Mouse (Mus musculus) ES-Bruce4 (cell line): ENCODE measurements around the gene Aff4. TPM values are rescaled to one million over a fixed set of nuclear protein-coding genes. Genes with fewer than 3 reads are reported as not detected.
A peak's percentile ranks its signal among the peaks of the same experiment; 100 is the strongest.

Source experiments
- H3K27ac ChIP-seq: 2 replicates; pipeline ENCODE4 v1.5.1; 2012; ENCODE audit warnings: low read length, inconsistent platforms; ENCODE audit not compliant: insufficient read depth
- H3K27me3 ChIP-seq: 2 replicates; pipeline ENCODE4 v1.6.1; 2012; ENCODE audit warnings: mild to moderate bottlenecking, low read length, inconsistent platforms; ENCODE audit not compliant: control insufficient read depth, poor library complexity, insufficient read depth, severe bottlenecking
- H3K36me3 ChIP-seq: 2 replicates; pipeline ENCODE4 v1.6.1; 2012; ENCODE audit warnings: inconsistent platforms, mild to moderate bottlenecking, low read length, moderate library complexity; ENCODE audit not compliant: control insufficient read depth, poor library complexity, insufficient read depth, severe bottlenecking
- H3K4me1 ChIP-seq: one replicate; pipeline ENCODE4 v1.8.1; 2011; ENCODE audit warnings: low read length; ENCODE audit not compliant: control insufficient read depth, insufficient read depth
- H3K4me3 ChIP-seq: 2 replicates; pipeline ENCODE4 v1.5.1; 2011; ENCODE audit warnings: low read depth, mild to moderate bottlenecking, low read length
- H3K9ac ChIP-seq: 2 replicates; pipeline ENCODE4 v1.6.1; 2012; ENCODE audit warnings: low read depth, mild to moderate bottlenecking, inconsistent platforms; ENCODE audit not compliant: poor library complexity, severe bottlenecking
- H3K9me3 ChIP-seq: replicated peaks from 2 replicates; pipeline ENCODE4 v1.6.1; 2012; ENCODE audit warnings: mild to moderate bottlenecking, low read length, inconsistent platforms; ENCODE audit not compliant: control insufficient read depth, poor library complexity, insufficient read depth, severe bottlenecking
- CTCF ChIP-seq: IDR thresholded peaks from one replicate; pipeline ENCODE4 v1.8.1; 2011; ENCODE audit warnings: low read depth, low read length
- EP300 ChIP-seq: IDR thresholded peaks from 2 replicates; pipeline ENCODE4 v1.6.1; 2011; ENCODE audit warnings: low read depth, low read length; ENCODE audit not compliant: insufficient read depth
- POLR2A ChIP-seq: IDR thresholded peaks from one replicate; pipeline ENCODE4 v1.8.1; 2011; ENCODE audit warnings: low read length; ENCODE audit not compliant: insufficient read depth
- polyA plus RNA-seq: library from polyadenylated mRNA; stranded (reverse); fragments of >200 nt; gene quantifications from 2 replicates; pipeline ENCODE4 v1.2.4, GENCODE M21; 2011; ENCODE audit warnings: low read depth; ENCODE audit not compliant: missing spikeins, insufficient read depth, insufficient read length

Aff4 gene
- polyA plus RNA-seq, 1 experiment, result 314 TPM

- H3K4me3 ChIP-seq, result no peak overlapping the region
Measured at GRCm38 (mm10) chr11:53433057-53433456, 82.4 kb downstream of the Aff4 start.

DNA sequence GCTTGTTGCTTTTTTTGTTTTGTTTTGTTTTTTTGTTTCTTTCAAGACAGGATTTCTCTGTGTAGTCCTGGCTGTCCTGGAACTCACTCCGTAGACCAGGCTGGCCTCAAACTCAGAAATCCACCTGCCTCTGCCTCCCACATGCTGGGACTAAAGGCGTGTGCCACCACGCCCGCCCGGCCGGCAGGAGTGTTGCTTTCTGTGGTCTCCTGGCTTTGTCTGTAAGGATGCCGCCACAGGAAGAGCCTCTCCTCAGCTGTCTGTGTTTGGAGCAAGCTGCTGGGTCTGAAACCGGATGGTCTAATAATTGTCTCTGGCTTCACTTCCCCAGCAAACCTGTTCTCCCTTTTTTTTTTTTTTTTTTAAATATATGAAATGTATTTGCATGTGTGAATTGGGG is 84.9 kb downstream of the Aff4 start:
- Histone ChIP-seq H3K9me3 (no peaks in the 10 kb centered on the region), H3K4me3 (no peak overlapping the region)
- TF ChIP-seq CTCF (no peak), POLR2A (no peak), EP300 (no peak)

More at GRCm38 (mm10) chr11:53433057-53433456, 82.4 kb downstream of the Aff4 start:
- TF ChIP-seq EP300, result no peak
- no peak for TF ChIP-seq POLR2A
- TF ChIP-seq CTCF, result no peak
- H3K27me3 ChIP-seq, result no peaks in the 10 kb centered on the region
- H3K36me3 ChIP-seq, result peaks cover 9% of the 10 kb centered on the region
- peaks cover 2% of the 10 kb centered on the region for H3K4me1 ChIP-seq
- no peak overlapping the region for H3K9ac ChIP-seq
- H3K9me3 ChIP-seq, result no peaks in the 10 kb centered on the region
- H3K27ac ChIP-seq, result no peak overlapping the region

GRCm38 (mm10) chr11:53436338-53436737 is 85.7 kb downstream of the Aff4 start:
- H3K9ac ChIP-seq, result no peak overlapping the region
- no peaks in the 10 kb centered on the region for H3K27me3 ChIP-seq
- H3K36me3 ChIP-seq, result no peaks in the 10 kb centered on the region
- no peak overlapping the region for H3K4me3 ChIP-seq
- no peak overlapping the region for H3K27ac ChIP-seq
- no peak for TF ChIP-seq POLR2A
- TF ChIP-seq CTCF, result no peak
- TF ChIP-seq EP300, result no peak
- no peaks in the 10 kb centered on the region for H3K9me3 ChIP-seq
- no peaks in the 10 kb centered on the region for H3K4me1 ChIP-seq

More for the DNA sequence above, 84.9 kb downstream of the Aff4 start:
- Histone ChIP-seq H3K9ac (no peak overlapping the region), H3K4me1 (no peaks in the 10 kb centered on the region), H3K36me3 (no peaks in the 10 kb centered on the region), H3K27ac (no peak overlapping the region), H3K27me3 (no peaks in the 10 kb centered on the region)

DNA sequence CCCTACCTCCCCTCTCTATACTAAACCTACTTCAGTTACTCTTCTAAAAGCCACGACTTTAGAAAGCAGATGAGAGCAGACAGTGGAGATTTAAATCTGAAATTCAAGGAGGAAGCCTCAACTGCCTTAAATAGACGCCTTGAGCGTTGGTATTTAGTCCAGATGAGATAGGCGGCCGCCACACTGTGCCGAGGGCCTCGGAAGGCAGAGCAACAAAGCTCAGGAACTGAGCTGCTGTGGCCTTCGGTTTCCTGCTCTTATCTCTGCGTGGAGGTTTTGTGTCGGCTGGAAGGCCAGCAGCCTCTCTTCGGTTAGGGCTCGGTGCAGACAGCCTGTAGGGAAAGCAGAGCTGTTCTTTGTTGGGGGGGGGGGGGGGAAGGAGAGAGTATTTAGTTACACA is 91.3 kb downstream of the Aff4 start:
- no peak overlapping the region for H3K27ac ChIP-seq

DNA sequence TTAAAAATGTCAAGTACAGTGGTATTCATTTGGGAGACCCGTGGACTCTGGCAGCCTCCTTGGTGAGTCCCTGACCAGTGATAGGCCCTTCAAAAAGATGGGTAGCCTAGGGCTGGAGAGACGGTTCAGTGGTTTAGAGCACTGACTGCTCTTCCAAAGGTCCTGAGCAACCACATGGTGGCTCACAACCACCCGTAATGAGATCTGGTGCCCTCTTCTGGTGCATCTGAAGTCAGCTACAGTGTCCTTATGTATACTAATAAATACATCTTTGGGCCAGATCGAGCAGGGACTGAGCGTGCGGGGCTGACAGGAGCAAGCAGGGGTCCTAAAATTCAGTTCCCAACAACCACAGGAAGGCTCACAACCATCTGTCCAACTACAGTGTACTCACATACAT is 93.2 kb downstream of the Aff4 start:
- Histone ChIP-seq H3K4me3 (no peak overlapping the region), H3K4me1 (no peaks in the 10 kb centered on the region), H3K36me3 (no peaks in the 10 kb centered on the region), H3K9ac (no peak overlapping the region), H3K27ac (no peak overlapping the region), H3K9me3 (no peaks in the 10 kb centered on the region), H3K27me3 (no peaks in the 10 kb centered on the region)
- TF ChIP-seq EP300, result no peak
- peak; percentile 55 for TF ChIP-seq CTCF

More for the DNA sequence above, 91.3 kb downstream of the Aff4 start:
- H3K27me3 ChIP-seq, result no peaks in the 10 kb centered on the region
- H3K36me3 ChIP-seq, result no peaks in the 10 kb centered on the region
- no peak overlapping the region for H3K4me3 ChIP-seq
- no peak overlapping the region for H3K9ac ChIP-seq
- H3K9me3 ChIP-seq, result no peaks in the 10 kb centered on the region
- TF ChIP-seq POLR2A (no peak), EP300 (no peak), CTCF (no peak)
- no peaks in the 10 kb centered on the region for H3K4me1 ChIP-seq

- no peak for TF ChIP-seq POLR2A
- no peak for TF ChIP-seq CTCF
- TF ChIP-seq EP300, result no peak
Measured at GRCm38 (mm10) chr11:53445562-53445961, 94.9 kb downstream of the Aff4 start.

More at GRCm38 (mm10) chr11:53445562-53445961, 94.9 kb downstream of the Aff4 start:
- no peak overlapping the region for H3K9ac ChIP-seq
- no peaks in the 10 kb centered on the region for H3K4me1 ChIP-seq
- no peaks in the 10 kb centered on the region for H3K9me3 ChIP-seq
- no peaks in the 10 kb centered on the region for H3K27me3 ChIP-seq
- no peaks in the 10 kb centered on the region for H3K36me3 ChIP-seq
- H3K4me3 ChIP-seq, result no peak overlapping the region
- H3K27ac ChIP-seq, result no peak overlapping the region
